Mouse (Mus musculus) A20 (cell line): ENCODE results near the gene Pusl1.
A peak's percentile ranks its signal among the peaks of the same experiment; 100 is the strongest.

Experiments used
- DNase-seq: peaks from one replicate; pipeline ENCODE4 v3.0.0-alpha.2; 2011; ENCODE audit warnings: low read depth, low spot score

Gene Pusl1

DNA sequence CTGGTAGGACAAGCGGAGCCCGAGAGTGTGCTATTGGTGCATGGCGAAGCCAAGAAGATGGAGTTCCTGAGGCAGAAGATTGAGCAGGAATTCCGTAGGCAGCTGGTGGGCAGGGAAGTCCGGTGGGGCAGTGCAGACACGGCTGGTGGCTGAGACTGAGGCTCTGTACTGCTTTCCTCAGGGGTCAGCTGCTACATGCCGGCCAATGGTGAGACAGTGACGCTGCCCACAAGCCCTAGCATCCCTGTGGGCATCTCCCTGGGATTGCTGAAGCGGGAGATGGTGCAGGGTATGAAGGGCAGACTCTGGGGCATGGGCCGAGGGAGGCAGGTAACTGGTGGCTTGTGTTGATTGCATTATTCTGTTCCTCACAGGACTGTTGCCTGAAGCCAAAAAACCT lies 3.9 kb downstream of the Pusl1 start:
- no peak for DNase-seq

DNA sequence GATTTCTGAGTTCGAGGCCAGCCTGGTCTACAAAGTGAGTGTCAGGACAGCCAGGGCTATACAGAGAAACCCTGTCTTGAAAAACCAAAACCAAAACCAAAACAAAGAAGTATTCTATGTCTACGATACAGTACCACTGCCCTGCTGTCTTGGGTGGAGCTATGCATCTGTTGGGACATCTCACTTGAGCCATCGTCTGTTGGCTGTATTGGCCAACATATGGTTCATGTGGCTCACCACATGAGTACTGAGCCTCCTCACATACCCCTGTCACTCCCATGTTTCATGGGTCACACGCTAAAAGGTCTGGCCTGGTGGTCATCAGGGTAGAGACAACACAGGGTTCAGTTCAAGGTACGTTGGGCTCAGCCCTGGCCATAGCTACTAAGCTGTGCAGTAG lies 5.3 kb downstream of the Pusl1 start:
- no peak for DNase-seq

DNA sequence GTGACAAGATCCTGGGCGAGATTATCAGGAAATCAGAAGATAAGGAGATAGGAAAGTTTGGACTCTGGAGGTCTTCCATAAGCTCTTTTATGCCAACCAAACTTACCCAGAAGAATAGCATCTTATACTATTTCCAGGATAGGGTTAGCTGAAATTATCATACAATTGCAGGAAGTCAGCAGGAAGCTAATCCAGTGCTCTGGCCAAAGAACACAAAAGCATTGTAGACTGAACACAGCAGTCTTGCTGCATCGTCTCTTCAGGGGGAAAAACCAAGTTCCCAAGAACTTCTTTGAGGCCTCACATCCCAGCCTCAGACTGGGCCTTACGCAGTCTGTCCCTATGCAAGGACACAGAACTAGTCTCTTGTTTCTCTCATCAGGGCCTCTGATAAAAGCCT lies 8.0 kb downstream of the Pusl1 start:
- DNase-seq, result no peak

DNA sequence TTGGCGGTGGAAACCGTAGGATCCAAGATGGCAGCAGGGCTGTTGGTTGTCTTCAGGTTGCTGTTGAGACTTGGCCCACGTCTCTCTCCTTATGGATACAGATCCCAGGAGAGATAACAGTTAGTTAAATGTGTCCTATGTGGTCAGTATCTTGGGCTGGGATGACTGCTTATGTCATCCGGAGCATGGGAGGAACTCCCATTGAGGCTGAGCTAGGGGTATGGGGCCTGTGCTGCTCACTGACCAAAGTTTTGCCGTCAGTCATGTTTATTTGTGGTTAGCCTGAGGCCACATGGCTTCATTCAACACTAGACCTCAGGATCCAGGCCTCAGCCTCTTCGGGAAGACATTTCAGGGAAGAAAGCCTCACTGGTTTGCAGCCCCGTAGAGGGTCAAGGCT lies 20.2 kb downstream of the Pusl1 start:
- no peak for DNase-seq

DNA sequence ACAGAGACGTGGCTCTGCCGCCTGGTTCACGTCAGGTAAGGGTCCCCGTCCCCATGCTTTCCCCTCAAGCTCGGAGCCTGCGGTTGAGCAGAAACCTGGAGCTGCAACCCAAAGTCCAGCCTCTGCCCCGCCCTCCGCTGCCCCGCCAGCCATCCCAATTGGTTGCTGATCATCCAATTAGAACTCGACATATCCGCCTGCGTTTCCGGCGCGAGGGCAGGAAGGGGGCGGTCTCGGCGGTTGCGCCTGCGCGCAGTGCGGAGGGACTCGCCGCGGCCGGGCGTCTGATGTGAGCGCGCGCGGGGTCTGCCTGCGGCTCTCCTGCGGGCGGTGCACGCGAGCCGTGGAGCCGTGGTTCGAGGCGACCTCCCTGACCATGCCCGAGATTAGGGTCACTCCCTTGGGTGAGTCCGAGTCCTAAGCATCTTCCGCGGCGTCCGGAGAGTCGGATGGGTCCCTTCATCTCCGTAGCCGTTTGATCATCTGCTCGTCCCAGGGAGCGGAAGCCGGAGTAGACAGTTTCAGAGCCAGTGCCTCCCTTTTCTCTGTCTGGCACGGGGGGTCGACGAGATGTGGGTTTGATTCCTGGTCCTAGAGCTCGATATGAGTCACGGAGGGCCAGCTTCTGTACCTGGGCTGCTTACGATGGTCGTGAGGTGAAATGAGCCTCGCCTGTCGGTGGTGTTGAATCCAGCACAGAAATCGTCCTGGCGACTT lies 22.1 kb downstream of the Pusl1 start, which contains the start of the genes Cptp and Ints11:
Gene Cptp (minus strand): TSS at position 124 of the 717 bp plus-strand sequence.
Gene Ints11 (plus strand): TSS at position 230 of the 717 bp plus-strand sequence.
- peak; percentile 96 for DNase-seq

- DNase-seq, result no peak
These were observed 22.8 kb downstream of the Pusl1 start for GRCm38 (mm10) chr4:155868614-155869298.

- DNase-seq, result no peak
These were observed 28.6 kb downstream of the Pusl1 start, which contains the start of gene Tas1r3 for GRCm38 (mm10) chr4:155863001-155863400. Gene Tas1r3, minus strand, starts transcription at chr4:155863362.

DNA sequence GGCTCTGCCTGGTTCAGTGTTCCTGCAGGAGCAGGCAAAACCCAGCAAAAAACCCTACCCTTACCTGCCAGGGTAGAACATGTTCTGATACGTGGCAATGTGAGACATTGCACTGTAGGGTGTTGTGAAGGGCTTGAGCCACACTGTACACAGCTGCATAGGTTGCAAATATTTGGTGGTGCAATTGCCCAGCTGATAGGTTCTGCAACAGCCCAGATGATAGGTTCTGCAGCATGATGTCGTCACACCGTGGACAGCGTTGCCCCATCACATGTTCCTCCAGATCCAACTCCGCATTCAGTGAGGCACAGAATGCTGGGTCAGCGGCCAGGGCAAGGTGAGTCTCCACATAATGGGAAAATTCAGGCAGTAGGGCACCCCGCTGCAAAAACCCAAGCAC lies 29.8 kb downstream of the Pusl1 start:
- DNase-seq, result no peak

DNA sequence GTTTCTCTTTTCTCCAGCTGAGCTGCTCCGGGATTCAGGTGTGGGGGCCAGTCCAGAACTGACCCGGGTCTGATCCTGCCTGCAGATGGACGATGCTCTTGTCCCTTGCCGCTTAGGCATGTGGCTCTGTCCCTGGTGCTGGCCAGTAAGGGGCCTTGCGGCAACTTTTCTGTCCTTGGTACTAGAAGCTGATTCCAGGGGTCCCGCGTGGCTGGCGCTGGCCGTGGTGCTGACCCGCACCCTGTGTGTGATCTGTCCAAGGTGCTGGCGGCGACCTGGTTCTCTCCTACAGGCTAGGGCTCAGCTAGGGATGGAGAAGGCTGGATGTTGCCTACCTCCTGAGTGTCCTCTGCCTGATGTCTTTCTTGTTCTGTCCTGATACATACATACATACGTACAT lies 32.3 kb downstream of the Pusl1 start:
- no peak for DNase-seq

DNA sequence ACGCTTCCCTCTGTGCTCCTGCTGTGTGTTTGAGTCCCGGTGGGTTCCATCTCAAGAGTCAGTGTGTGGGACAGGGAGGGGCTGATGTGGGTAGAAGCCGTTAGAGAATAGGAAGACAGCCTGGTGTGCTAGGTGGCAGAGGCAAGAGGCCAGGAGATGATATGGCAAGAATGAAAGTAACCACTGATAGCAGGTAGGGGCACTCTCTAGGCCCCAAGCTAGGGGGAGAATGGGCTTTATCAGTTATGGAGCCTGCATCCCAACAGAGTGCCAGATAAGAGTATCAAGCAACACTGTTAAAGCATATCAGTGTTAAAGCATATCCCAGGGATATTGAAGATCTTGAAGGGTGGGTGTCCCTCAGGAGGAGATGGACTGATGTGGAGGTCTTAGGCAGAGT lies 34.7 kb downstream of the Pusl1 start:
- DNase-seq, result no peak

DNA sequence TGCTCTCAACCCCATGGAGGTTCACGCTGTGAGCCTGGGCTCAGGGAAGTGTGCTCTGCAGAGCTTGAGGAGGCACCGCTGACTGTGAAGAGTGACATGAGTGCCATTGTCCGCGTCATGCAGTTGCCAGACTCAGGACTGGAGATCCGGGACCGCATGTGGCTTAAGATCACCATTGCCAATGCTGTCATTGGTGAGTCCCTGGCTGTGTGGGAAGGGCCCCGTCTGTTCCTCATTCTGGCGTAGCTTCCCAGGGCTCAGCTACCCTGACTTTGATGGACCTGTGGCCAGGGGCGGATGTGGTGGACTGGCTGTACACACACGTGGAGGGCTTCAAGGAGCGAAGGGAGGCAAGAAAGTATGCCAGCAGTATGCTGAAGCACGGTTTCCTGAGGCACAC lies 35.5 kb downstream of the Pusl1 start:
- no peak for DNase-seq

GRCm38 (mm10) chr4:155854991-155855390 lies 36.6 kb downstream of the Pusl1 start:
- DNase-seq, result no peak

- DNase-seq, result no peak
These were observed 38.2 kb downstream of the Pusl1 start for GRCm38 (mm10) chr4:155853421-155853820.

DNA sequence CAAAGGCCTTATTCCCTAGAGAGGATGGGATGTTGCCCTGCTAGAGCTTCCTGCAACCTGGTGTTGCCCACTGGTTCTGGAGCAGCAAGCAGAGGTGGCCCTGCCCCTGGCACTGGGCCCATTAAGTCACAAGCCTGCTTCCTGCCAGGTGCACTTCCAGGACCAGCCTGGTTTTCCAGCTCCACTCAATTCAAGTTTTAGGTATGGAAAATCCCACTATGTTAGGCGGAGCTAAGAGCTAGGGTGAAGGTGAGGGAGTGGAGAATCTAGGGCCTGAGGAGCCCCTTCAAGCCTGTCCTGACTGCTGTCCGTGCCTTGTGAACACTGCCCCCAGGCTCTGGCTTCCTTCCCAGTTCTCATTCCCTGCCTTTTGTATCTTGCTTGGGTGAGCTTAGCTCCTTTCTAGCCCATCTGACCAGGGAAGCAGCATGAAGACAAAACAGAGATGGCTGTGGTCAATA lies 39.6 kb downstream of the Pusl1 start:
- no peak for DNase-seq

- DNase-seq, result no peak
These were observed 40.2 kb downstream of the Pusl1 start for GRCm38 (mm10) chr4:155851368-155851767.

- no peak for DNase-seq
These were observed 41.7 kb downstream of the Pusl1 start for GRCm38 (mm10) chr4:155849792-155850451.

DNA sequence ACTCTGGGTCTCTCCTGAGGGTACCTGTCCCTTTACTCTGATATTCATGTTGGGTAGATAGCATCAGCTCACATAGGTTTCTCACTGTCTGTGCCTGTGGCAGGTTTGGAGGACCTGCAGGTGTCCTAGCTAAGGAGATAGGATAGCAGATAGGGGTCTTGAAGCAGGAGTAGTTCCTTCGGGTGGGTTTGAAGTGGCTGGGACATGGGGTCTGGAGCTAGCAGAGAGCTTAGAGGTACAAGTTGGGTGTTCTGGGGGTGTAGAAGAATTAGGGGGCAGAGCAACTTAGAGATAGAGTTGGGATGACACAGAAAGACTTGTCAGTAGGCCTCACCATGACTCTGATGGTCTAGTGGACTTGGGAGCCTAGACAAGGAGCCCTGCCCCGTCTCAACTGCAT lies 42.2 kb downstream of the Pusl1 start:
- no peak for DNase-seq

DNA sequence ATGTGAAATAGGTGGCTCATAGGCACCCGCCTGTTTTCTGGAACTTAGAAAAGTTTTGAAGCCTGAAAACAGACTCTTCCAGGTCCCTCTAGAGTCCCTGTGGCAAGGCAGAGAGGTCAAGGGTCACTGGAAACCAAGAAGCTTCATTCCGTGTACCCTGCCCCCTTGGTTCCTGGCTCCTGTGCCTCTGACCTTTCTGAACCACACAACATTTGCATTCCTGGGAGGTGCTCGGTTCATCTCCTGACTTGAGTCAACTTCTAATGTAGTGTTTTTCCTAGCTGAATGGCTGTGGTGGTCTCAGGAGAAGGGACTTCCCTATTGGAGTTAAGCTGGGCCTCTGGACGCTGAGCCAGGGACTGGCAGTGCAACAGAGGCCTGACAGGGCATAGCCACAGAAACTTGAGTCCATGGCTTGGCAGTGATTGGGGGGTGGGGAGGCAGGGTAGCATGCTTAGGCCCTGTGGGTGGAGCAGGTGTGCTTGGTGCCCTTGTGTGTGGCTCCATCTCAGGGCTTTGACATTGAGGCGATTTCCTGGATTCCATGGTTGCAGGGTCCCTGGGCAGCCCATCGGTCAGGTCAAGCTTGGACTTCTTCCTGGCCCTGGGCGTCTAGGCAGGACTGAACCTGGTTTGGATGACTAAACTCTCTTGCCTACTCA lies 43.0 kb downstream of the Pusl1 start:
- no peak for DNase-seq

- DNase-seq, result peak; percentile 73
These were observed 43.8 kb downstream of the Pusl1 start for GRCm38 (mm10) chr4:155847591-155848352.

GRCm38 (mm10) chr4:155846871-155847578 lies 44.6 kb downstream of the Pusl1 start, which contains the start of gene Dvl1:
Gene Dvl1, plus strand, starts transcription at chr4:155847402.
- peak; percentile 94 for DNase-seq
